In genomic region chr7:143073086-143073485, GRCm38 (mm10) we compare ENCODE assay signal across 8 mouse cellular contexts. TPM values are rescaled to one million over a fixed set of nuclear protein-coding genes. Genes with fewer than 3 reads are reported as not detected.
DNase-seq lines count a peak whose midpoint lies in the region.

No protein-coding gene starts in this region.

- peak; percentile 65 for DNase-seq in adrenal gland, postnatal 10 days
- no peak for DNase-seq in adrenal gland, postnatal 25 days
- peak; percentile 62 for DNase-seq in kidney, postnatal 10 days
- no peak for DNase-seq in kidney, adult 18-20 months
- peak; percentile 63 for DNase-seq in ES-CJ7 (ENCODE audit: low read depth, low spot score)
- peak; percentile 67 for DNase-seq in forelimb bud, embryonic 11.5 days (ENCODE audit: low read depth, low spot score)
- peak; percentile 33 for DNase-seq in spleen, adult 12 weeks (ENCODE audit: low spot score)
- no peak for DNase-seq in urinary bladder, postnatal 4 days (ENCODE audit: low spot score in 2 of 2)

RNA-seq across cellular contexts. Expression of gene Tssc4, which starts 4.0 kb away (rescaled TPM):
- total RNA-seq in adrenal gland, postnatal 10 days (2021), result 10 to 100 TPM; 26.9 to 31.2 TPM
- 32.2 and 32.7 TPM in 2 replicates for total RNA-seq in adrenal gland, postnatal 25 days (2021)

RNA-seq across cellular contexts. Expression of gene Cd81, which starts 20.5 kb away (rescaled TPM):
- 100 to 1,000 TPM; 499 to 511 TPM for total RNA-seq in adrenal gland, postnatal 10 days (2021)
- total RNA-seq in adrenal gland, postnatal 25 days (2021), result 757 and 789 TPM in 2 replicates

RNA-seq across cellular contexts. Expression of gene Trpm5, which starts 21.4 kb away (rescaled TPM):
- total RNA-seq in adrenal gland, postnatal 10 days (2021), result 1 to 10 TPM in 1 of 2 experiments, under 1 TPM in 1; 0.99 to 1.0 TPM
- total RNA-seq in adrenal gland, postnatal 25 days (2021), result 0.24 TPM in 1 of 2 replicates, not detected in the other

RNA-seq across cellular contexts. Expression of gene Kcnq1, which starts 33.1 kb away (rescaled TPM):
- total RNA-seq in adrenal gland, postnatal 10 days (2021), result 1 to 10 TPM; 4.4 to 5.0 TPM
- total RNA-seq in adrenal gland, postnatal 25 days (2021), result 3.5 and 3.6 TPM in 2 replicates

Comparison
In these comparisons a context has a peak if more than half of its experiments do, and no peak if none do; other contexts are left out.
1. DNase-seq: peak in adrenal gland, postnatal 10 days (single experiment), kidney, postnatal 10 days (single experiment), ES-CJ7 (single experiment), forelimb bud, embryonic 11.5 days (single experiment) and spleen, adult 12 weeks (single experiment); none in adrenal gland, postnatal 25 days (single experiment), kidney, adult 18-20 months (single experiment) and urinary bladder, postnatal 4 days (0 of 2).